Mouse (Mus musculus) forebrain, embryonic 14.5 days (tissue): ENCODE measurements at regions not wholly inside any gene's neighbourhood (a gene's known extent, or its start where the extent isn't known, plus 50 kb on each side); places are given as distances from the start of the nearest gene placed in this dataset.

Experiments
- ATAC-seq: fragments of 200-750 bp; cut with Nextera tagmentation; 2 replicates; pipeline ENCODE4 v1.8.0; 2017; ENCODE audit warnings: mild to moderate bottlenecking, moderate library complexity
- DNase-seq: peaks from one replicate; pipeline ENCODE4 v3.0.0-alpha.2; 2015; ENCODE audit warnings: low spot score
- H3K27ac ChIP-seq: fragments of 300-500 bp; sonication (generic); 2 replicates; pipeline ENCODE4 v1.5.1; 2014; ENCODE audit warnings: low read depth, mild to moderate bottlenecking, control low read depth, low read length, moderate library complexity
- H3K27me3 ChIP-seq: fragments of 300-500 bp; sonication (generic); replicated peaks from 2 replicates; pipeline ENCODE4 v1.6.1; 2014; ENCODE audit warnings: low read length, control low read depth, mixed read lengths; ENCODE audit not compliant: control insufficient read depth, insufficient read depth
- H3K36me3 ChIP-seq: fragments of 300-500 bp; sonication (generic); 2 replicates; pipeline ENCODE4 v1.6.1; 2014; ENCODE audit warnings: low read length, control low read depth; ENCODE audit not compliant: control insufficient read depth, insufficient read depth
- H3K4me1 ChIP-seq: fragments of 300-500 bp; sonication (generic); 2 replicates; pipeline ENCODE4 v1.6.1; 2014; ENCODE audit warnings: antibody characterized with exemption, low read length, control low read depth; ENCODE audit not compliant: control insufficient read depth, insufficient read depth
- H3K4me2 ChIP-seq: fragments of 300-500 bp; sonication (generic); 2 replicates; pipeline ENCODE4 v1.6.1; 2014; ENCODE audit warnings: mild to moderate bottlenecking, control low read depth, low read length
- H3K4me3 ChIP-seq: fragments of 300-500 bp; sonication (generic); 2 replicates; pipeline ENCODE4 v1.5.1; 2014; ENCODE audit warnings: low read depth, low read length, control low read depth
- H3K9ac ChIP-seq: fragments of 300-500 bp; sonication (generic); 2 replicates; pipeline ENCODE4 v1.6.1; 2014; ENCODE audit warnings: mild to moderate bottlenecking, low read length, control low read depth, moderate library complexity
- H3K9me3 ChIP-seq: fragments of 300-500 bp; sonication (generic); replicated peaks from 2 replicates; pipeline ENCODE4 v1.6.1; 2016; ENCODE audit warnings: low read length, control low read depth, mixed read lengths; ENCODE audit not compliant: control insufficient read depth
- WGBS: fragments of 180-500 bp; shearing (Covaris S2); extraction: QIAGEN DNeasy Blood & Tissue Kit; methylation state at CpG from one replicate; pipeline ENCODE4 v1.1.7; 2014; 5-methylcytosine and 5-hydroxymethylcytosine counted together

DNA sequence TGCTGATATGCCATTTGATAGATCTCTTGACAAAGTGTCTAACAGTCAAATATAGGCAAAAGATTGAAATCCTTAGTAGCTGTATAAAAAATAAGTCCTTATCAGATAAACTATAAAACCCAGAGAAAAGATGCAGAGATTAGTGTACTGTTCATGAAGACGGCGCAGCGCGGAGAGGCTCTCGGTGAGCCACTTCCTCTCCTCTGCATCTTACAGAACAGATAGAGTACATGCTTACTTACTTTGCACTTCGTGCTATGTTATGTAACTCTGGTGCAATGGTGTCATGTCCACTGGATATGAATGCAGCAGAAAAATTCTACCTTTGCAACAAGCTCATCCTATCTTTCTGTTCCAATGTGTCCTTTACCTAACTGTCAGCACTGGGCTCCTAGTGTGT is 2593.5 kb upstream of the Gm7489 start:
- H3K9me3 ChIP-seq = no peaks in the 10 kb centered on the region
- H3K36me3 ChIP-seq = no peaks in the 10 kb centered on the region
- H3K27me3 ChIP-seq = no peaks in the 10 kb centered on the region
- H3K4me1 ChIP-seq = no peaks in the 10 kb centered on the region
- no peak overlapping the region for H3K4me3 ChIP-seq
- no peak overlapping the region for H3K4me2 ChIP-seq
- 94% methylated on average over 6 of the region's 6 CpGs for WGBS
- H3K9ac ChIP-seq = no peak overlapping the region
- H3K27ac ChIP-seq = no peak overlapping the region
- ATAC-seq (no peak), DNase-seq (no peak)

DNA sequence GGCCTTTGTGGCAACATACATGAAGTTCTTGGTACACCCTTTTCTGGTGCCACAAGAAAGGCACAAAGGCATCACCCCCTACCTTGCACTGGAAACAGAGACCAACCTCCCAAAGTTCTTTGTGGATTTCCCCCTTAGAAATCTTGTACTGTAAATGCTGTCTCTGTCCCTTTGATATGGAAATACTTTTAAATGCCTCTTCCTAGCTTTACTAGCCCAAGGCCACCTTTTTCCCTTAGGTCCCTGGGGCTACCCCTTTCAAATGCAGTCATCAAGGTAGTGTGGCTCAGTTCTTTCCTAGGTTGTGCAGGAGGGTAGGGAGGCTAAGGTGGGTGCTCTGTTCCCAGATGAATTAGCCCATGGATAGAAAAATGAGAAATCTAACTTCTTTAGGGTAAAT is 2587.9 kb upstream of the Gm7489 start:
- H3K36me3 ChIP-seq = no peaks in the 10 kb centered on the region
- H3K9me3 ChIP-seq = no peaks in the 10 kb centered on the region
- no peak for ATAC-seq
- DNase-seq = no peak
- H3K27ac ChIP-seq = no peak overlapping the region
- no peaks in the 10 kb centered on the region for H3K27me3 ChIP-seq
- H3K4me1 ChIP-seq = no peaks in the 10 kb centered on the region
- no peak overlapping the region for H3K4me2 ChIP-seq
- no peak overlapping the region for H3K4me3 ChIP-seq
- H3K9ac ChIP-seq = no peak overlapping the region

DNA sequence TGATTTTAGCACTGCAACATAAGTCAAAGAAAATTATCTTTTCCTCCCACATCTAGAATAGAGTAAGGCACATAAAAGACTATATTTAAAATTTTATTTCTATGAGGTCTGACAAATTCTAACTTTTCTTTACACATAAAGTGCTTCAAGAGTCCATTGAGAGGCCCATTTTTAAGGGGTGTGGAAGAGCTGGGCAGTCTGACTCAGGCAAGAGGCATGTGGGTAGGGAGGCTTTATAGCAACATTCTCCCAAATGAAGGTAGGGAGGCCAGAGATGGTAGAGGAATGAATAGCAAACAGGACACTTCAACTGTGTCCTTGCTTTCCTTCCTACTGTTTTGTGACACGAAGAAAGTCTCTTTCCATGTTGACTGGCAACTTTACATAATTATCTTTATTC is 2566.6 kb upstream of the Gm7489 start:
- H3K4me1 ChIP-seq = no peaks in the 10 kb centered on the region
- no peaks in the 10 kb centered on the region for H3K27me3 ChIP-seq
- no peak overlapping the region for H3K27ac ChIP-seq
- no peaks in the 10 kb centered on the region for H3K36me3 ChIP-seq
- H3K4me3 ChIP-seq = no peak overlapping the region
- 85% methylated on average over 1 of the region's 1 CpGs for WGBS
- H3K4me2 ChIP-seq = no peak overlapping the region
- DNase-seq (no peak), ATAC-seq (no peak)
- no peaks in the 10 kb centered on the region for H3K9me3 ChIP-seq
- no peak overlapping the region for H3K9ac ChIP-seq

DNA sequence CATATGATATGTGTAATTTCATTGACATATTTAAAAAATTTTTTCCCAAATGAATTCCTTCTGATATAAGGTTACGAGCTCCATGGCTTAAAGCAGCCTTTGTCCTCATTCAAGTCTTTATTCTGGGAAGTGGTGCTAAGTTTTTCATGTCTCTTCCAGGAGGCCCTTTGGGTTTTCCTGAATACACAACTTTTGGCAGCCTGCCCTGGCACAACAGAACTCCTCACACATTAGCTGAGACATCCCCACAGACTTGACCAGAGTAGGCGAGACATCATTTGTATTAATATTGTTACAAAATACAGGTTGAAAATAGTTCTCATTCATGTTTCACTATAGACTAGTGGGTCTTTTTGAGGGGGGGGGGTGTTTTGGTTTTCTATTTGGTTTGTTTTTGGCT is 2565.9 kb upstream of the Gm7489 start:
- DNase-seq (no peak), ATAC-seq (no peak)
- 51% methylated on average over 2 of the region's 2 CpGs for WGBS

DNA sequence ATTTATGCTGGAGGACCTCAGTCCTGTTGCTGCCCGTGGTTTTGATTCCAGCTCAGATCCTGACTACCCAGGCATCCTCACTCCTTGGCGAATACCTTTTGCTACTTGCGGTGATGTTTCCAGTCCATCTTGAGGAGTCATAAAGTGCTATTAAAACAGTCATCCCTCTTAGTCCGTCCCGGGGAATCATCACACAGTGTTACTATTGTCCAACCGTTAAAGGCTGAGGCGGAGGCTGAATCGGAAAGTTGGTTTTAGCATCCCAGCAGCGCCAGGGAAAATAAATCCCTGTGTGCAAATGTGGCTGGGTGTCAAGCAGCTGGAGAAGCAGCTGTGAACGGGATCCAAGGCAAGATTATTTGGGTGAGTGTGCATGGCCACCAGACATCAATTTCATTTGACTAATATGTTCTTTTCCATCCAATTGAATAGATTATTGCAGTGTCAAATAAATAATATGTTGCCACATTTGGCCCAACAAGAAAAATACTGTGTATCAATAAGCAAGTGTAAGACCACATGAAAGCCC is 2564.3 kb upstream of the Gm7489 start:
- WGBS = 78% methylated on average over 10 of the region's 10 CpGs

More for the DNA sequence above, 2565.9 kb upstream of the Gm7489 start:
- H3K27me3 ChIP-seq = no peaks in the 10 kb centered on the region
- no peak overlapping the region for H3K9ac ChIP-seq
- H3K4me3 ChIP-seq = no peak overlapping the region
- no peaks in the 10 kb centered on the region for H3K4me1 ChIP-seq
- no peaks in the 10 kb centered on the region for H3K36me3 ChIP-seq
- no peak overlapping the region for H3K4me2 ChIP-seq
- no peak overlapping the region for H3K27ac ChIP-seq
- H3K9me3 ChIP-seq = no peaks in the 10 kb centered on the region

DNA sequence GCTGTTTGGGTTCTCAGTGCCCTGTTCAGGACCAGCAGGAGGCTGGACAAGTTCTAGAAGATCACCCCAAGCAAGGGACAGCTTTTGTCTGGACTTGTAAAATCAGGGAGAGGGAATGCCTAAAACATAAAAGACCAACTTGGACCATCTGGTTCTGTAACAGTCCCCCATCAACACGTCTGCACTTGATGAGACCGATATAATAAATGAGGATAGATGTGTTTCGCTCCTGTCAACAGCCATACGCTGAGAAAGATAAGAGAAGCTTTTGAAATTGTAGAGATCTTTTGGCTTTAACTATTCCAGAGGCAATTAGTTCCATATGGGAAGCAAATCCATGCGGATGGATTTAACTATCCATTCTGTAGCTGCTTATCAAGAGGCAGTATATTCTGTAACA is 2561.4 kb upstream of the Gm7489 start:
- H3K4me3 ChIP-seq = no peak overlapping the region
- no peaks in the 10 kb centered on the region for H3K4me1 ChIP-seq
- ATAC-seq (peak; percentile 72), DNase-seq (peak; percentile 44)
- no peaks in the 10 kb centered on the region for H3K9me3 ChIP-seq
- H3K27ac ChIP-seq = no peak overlapping the region
- no peak overlapping the region for H3K9ac ChIP-seq
- no peaks in the 10 kb centered on the region for H3K27me3 ChIP-seq
- no peaks in the 10 kb centered on the region for H3K36me3 ChIP-seq
- WGBS = 67% methylated on average over 5 of the region's 5 CpGs
- no peak overlapping the region for H3K4me2 ChIP-seq

More for the DNA sequence above, 2564.3 kb upstream of the Gm7489 start:
- Histone ChIP-seq H3K36me3 (no peaks in the 10 kb centered on the region), H3K4me3 (no peak overlapping the region), H3K27me3 (no peaks in the 10 kb centered on the region), H3K9me3 (no peaks in the 10 kb centered on the region), H3K4me1 (no peaks in the 10 kb centered on the region), H3K9ac (no peak overlapping the region), H3K27ac (no peak overlapping the region), H3K4me2 (no peak overlapping the region)
- ATAC-seq = no peak
- DNase-seq = no peak

DNA sequence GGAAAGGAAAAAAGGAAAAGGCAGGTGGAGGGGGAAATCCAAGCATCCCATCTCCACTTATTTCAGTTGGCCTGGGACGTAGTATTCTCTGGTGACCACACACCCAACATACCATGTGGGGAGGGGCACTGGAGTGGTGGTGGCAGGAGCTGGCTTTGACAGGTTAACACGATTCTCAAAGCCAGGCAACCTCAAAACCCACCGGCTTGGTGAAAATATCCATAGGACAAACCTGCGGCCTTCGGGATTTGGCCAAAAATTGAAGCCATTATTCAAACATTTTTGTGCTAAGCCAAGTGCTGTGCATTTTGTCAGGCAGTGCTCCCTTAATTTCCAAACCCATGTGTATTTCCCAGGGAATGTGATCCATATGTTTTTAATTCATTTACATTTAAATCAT is 2560.5 kb upstream of the Gm7489 start:
- 92% methylated on average over 5 of the region's 5 CpGs for WGBS
- Histone ChIP-seq H3K36me3 (no peaks in the 10 kb centered on the region), H3K27ac (no peak overlapping the region), H3K4me2 (no peak overlapping the region), H3K4me3 (no peak overlapping the region), H3K9ac (no peak overlapping the region), H3K9me3 (no peaks in the 10 kb centered on the region), H3K4me1 (no peaks in the 10 kb centered on the region), H3K27me3 (no peaks in the 10 kb centered on the region)
- ATAC-seq (no peak), DNase-seq (no peak)

DNA sequence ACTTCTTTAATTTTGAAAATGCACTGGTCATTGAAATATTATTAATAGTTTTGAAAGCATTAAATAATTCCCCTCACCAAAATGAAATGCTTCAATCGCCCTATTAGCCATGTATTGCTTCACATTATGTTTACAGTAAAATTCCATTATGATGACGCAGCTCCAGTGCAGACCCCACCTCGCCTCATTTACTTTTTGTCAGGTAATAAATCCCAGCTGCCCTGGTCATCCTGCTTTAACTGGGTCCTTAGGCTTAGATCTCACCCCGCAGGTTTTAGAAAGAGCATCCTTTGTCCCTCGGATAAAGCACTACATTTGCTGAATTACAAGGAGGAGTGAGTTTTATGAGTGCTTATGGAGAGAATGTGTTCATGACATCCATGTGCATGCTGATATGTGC is 2557.0 kb upstream of the Gm7489 start:
- no peak overlapping the region for H3K9ac ChIP-seq
- no peak for ATAC-seq
- H3K36me3 ChIP-seq = no peaks in the 10 kb centered on the region
- H3K4me1 ChIP-seq = no peaks in the 10 kb centered on the region
- H3K27ac ChIP-seq = no peak overlapping the region
- no peak overlapping the region for H3K4me3 ChIP-seq
- H3K27me3 ChIP-seq = no peaks in the 10 kb centered on the region
- H3K4me2 ChIP-seq = no peak overlapping the region
- no peak for DNase-seq
- H3K9me3 ChIP-seq = no peaks in the 10 kb centered on the region
- 81% methylated on average over 5 of the region's 5 CpGs for WGBS

DNA sequence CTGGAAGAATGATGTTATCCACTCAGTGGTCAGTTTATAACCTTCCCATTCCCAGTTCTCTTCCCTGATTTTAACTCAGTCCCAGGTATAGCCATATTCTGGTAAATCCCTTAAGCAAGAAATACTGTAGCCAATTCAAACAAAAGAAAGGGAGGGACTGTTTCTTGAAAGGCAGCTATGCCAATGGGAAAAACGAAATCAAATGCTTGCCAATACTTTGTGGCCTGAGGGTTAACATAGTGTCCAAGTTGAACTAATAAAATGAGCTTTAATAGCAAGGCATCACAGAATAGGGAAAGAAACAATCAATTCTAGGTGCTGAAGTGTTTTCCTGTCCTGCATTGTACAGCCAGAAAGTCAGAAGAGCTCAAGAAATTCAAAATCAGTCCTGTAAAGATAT is 2548.3 kb upstream of the Gm7489 start:
- no peaks in the 10 kb centered on the region for H3K9me3 ChIP-seq
- no peak overlapping the region for H3K9ac ChIP-seq
- H3K27ac ChIP-seq = no peak overlapping the region
- H3K4me2 ChIP-seq = no peak overlapping the region
- H3K27me3 ChIP-seq = no peaks in the 10 kb centered on the region
- WGBS = 52% methylated on average over 1 of the region's 1 CpGs
- no peak for DNase-seq
- ATAC-seq = no peak
- no peaks in the 10 kb centered on the region for H3K36me3 ChIP-seq
- no peaks in the 10 kb centered on the region for H3K4me1 ChIP-seq
- H3K4me3 ChIP-seq = no peak overlapping the region
